Mouse (Mus musculus) C3H10T1/2 (cell line): ENCODE measurements around the gene Vmn1r219. TPM values are rescaled to one million over a fixed set of nuclear protein-coding genes. Genes with fewer than 3 reads are reported as not detected.

Experiments used
- polyA plus RNA-seq, 2 experiments: library from polyadenylated mRNA; unstranded; fragments of >200 nt; fragmentation: generic; extraction: Trizol; gene quantifications; one replicate each; pipeline ENCODE4 v1.2.1; 2012; ENCODE audit warnings: missing spikeins in 2 of 2

The Vmn1r219 gene
- not detected for polyA plus RNA-seq

GRCm38 (mm10) chr13:23159012-23159411 is at the start of gene Vmn1r219:
TSS of gene Vmn1r219 (plus strand) at chr13:23159312.

GRCm38 (mm10) chr13:23118126-23118525 is 41.0 kb upstream of the Vmn1r219 start, which contains the start of gene Vmn1r217:
TSS of gene Vmn1r217 (minus strand) at chr13:23118226.

GRCm38 (mm10) chr13:23133099-23133498 is 26.0 kb upstream of the Vmn1r219 start, which contains the start of gene Vmn1r218:
TSS of gene Vmn1r218 (plus strand) at chr13:23133155.

GRCm38 (mm10) chr13:23187875-23188274 is 28.8 kb downstream of the Vmn1r219 start, which contains the start of gene Vmn1r220:
TSS of gene Vmn1r220 (minus strand) at chr13:23187975.

GRCm38 (mm10) chr13:23213827-23214226 is 54.7 kb downstream of the Vmn1r219 start, which contains the start of gene Vmn1r221:
TSS of gene Vmn1r221 (plus strand) at chr13:23214127.

Other genes starting within 250 kb of the Vmn1r219 start
- not detected for gene Vmn1r213, start 151.7 kb upstream of the Vmn1r219 start, polyA plus RNA-seq
- not detected for gene Vmn1r214, start 128.9 kb upstream of the Vmn1r219 start, polyA plus RNA-seq
- not detected for gene Vmn1r215, start 91.3 kb upstream of the Vmn1r219 start, polyA plus RNA-seq
- not detected for gene Vmn1r217, start 41.1 kb upstream of the Vmn1r219 start, polyA plus RNA-seq
- gene Vmn1r218, start 26.2 kb upstream of the Vmn1r219 start, polyA plus RNA-seq = not detected
- not detected for gene Vmn1r220, start 28.7 kb downstream of the Vmn1r219 start, polyA plus RNA-seq
- not detected for gene Vmn1r221, start 54.8 kb downstream of the Vmn1r219 start, polyA plus RNA-seq
- gene Vmn1r222, start 76.6 kb downstream of the Vmn1r219 start, polyA plus RNA-seq = not detected
- gene Vmn1r223, start 87.8 kb downstream of the Vmn1r219 start, polyA plus RNA-seq = not detected
- gene Zfp322a, start 209.9 kb downstream of the Vmn1r219 start, polyA plus RNA-seq = 1 to 10 TPM in 1 of 2 experiments, under 1 TPM in 1; 0.22 to 1.4 TPM